Mouse (Mus musculus) urinary bladder, postnatal 4 days (tissue): ENCODE data around the gene Gm26558.

Experiments
- DNase-seq, 2 experiments: peaks; one replicate each; pipeline ENCODE4 v3.0.0; 2021 to 2022; ENCODE audit warnings: low spot score in 2 of 2

The Gm26558 gene

DNA sequence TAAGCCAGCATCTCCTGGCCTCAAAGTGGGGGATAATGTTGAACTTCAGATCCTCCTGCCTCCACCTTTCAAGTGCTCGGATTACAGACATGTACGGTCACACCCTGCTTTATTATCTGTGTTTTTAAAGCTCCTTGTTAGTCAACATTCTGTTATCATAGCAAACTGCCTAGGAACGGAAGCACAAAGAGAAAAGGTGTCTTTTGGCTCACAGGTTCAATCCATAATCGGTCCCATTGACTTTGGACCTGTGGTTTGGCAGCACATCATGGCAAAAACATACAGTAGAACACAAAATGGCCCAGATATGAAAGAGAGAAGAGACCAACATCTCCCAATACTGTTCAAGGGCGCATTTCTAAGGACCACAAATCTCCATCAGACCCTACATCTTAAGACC, 13.6 kb downstream of the Gm26558 start:
- no peak for DNase-seq

DNA sequence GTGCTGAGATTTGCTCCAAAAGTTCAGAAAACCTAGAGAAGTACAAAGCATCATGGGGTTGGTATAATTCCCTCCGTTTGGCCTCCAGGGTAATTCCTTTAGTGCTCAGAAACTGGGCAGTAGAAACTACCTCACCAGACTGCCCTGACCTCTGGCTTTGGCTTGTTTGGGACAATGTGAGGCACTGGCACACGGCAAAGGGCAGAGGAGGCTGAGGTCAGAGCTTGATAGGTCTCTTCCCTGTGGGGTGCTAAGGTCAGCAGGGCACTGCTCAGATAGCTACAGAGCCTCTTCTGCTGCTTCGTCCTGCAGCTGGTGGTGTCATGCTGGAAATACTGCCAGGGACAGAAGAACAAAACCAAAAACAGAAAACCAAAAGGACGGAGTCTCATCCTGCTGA, 14.2 kb downstream of the Gm26558 start:
- no peak for DNase-seq

DNA sequence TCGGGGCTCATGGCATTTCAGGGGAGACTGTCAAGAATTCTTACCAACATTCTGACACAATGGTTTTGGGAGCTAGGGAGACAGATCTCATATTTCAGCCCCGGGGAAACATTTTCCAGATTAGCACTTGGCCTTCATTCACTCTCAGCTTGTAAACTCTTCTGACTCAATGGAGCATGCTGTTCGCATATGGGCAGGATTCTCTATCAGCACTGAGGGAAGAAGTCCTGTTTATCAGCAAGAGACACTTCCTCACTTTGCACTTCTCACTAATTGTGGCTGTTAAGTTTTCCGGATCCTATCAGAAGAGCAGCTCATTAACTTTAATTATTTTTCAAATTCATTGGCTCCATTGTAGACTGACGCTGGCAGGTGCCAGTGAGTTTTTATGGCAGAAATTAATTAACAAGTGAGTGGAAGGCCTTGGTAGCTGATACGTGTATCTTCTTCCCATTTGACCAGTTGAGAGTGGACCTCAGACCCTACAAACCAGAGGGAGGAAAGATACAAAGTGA, 16.6 kb downstream of the Gm26558 start:
- no peak for DNase-seq

DNA sequence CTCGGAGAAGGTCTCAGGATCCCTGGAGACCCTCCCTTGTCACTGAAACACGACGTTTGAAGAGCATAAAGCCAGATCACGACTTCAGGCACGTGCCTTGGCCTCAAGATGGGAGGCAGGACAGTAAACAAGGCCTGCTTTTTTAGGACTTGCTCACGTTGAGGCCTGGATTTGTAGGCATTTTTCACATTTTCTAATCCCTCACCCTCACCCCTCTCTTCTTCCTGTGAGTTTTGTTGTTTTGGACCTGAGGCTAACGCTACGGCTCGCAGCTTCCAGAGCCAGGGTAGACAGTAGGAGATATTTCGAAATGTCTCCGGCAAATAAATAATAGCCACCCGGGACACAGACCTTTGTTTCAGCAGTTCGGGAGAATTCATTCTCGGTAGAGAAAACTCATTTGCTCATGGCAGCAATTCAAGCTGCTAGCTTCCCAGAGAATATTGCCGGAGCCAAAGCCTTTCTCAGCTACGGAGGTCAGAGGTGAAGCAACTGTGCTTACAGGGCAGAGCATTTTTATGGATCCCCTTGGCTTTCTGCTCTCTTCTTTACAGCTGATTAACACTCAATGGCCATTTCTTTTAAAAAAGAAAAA, 18.8 kb downstream of the Gm26558 start:
- no peak for DNase-seq

DNA sequence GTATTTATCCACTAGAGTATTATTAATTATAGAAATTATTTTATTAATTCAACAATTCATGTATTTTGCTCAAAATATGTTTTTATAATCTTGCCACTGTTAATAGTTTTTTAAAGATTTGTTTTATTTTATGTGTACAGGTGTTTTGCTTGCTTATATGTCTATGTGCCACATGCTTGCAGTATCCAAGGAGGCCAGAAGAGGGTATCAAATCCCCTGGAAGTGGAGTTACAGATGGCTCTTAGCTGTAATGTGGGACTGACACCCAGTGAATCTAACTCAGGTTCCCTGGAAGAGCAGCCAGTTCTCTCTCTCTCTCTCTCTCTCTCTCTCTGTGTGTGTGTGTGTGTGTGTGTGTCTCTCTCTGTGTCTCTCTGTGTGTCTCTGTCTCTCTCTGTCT, 20.9 kb downstream of the Gm26558 start:
- no peak for DNase-seq

DNA sequence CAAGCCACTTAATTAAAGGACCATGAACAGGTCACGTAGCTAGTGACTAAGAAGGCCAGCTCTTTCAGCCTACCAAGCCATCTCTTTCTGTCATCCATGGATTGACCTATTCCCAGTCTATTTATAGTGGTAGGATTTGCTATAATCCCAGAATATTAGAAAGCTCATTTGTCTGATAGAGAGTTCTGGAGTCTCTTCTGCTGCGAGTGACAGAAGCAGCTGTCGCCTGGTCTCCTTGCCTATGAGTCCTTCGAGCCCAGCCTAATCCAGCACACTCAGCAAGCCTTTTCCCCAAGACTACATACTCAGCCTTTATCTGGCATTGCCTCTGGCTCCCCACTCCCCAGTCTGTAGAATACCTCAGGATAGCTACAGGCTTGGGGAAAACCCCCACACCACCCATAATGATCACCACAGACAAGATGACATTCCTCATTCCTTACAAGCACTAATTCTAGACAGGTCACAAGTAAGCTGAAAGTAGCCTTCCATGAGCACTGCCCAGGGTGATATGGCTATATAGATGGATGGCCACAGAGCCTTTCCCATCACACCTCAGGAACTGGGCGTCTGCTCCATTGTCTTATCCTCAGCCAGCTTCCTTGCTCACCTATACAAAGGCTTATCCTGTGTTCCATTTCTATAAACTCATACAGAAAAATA, 27.7 kb downstream of the Gm26558 start:
- DNase-seq: no peak

DNA sequence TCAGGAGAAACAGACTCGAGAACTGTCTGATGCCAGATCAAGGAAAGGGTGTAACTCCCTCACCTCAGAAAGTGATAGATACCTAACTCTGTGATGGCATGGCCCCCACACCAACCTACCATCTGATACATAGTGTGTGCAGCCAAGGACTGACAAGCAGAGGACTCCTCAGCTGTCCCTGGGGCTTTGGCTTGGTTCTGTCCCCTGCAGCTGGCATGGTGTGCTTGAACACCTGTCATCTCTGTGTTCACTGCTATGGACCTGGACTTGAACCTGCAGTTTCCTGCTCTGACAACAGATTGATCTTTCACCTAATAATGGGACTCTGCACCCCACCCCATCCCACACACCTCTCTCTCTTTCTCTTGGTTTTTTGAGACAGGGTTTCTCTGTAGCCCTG, 29.5 kb downstream of the Gm26558 start:
- DNase-seq: no peak

DNA sequence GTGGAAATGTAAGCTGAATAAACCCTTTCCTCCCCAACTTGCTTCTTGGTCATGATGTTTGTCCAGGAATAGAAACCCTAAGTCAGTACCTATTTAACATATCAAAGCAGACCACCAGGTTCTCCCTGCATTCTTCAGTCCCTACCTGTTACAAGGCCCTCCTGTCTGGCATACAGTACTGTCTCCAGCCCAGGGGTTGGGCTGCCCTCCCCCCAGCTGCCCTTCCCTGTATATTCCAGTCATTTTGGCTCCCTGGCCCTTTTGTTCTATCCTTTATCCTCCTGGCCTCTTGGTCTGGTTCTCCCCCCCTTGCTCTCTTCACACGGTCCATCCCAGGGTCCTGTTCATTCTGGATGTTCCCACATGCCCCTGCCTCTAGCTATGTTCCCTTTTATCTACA, 30.6 kb downstream of the Gm26558 start:
- no peak for DNase-seq

DNA sequence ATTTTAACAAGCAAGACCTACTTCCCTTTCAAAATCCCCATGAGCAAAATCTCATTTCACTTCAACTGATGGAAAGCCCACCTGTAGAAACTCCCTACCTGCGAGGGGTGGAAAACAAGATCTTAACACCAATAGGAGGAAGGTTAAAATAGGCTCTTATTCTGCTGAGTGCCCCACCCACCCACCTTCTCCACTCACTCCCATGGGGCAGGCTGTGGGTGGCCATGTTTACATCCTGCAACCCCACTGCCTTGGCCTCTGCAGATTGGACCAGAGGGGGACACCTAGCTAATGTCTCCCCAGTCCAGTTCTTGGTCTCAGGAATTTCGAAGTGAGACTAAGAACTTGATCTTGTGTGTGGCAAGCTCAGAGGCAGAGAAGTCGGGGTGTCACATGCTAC, 32.0 kb downstream of the Gm26558 start:
- DNase-seq: no peak

DNA sequence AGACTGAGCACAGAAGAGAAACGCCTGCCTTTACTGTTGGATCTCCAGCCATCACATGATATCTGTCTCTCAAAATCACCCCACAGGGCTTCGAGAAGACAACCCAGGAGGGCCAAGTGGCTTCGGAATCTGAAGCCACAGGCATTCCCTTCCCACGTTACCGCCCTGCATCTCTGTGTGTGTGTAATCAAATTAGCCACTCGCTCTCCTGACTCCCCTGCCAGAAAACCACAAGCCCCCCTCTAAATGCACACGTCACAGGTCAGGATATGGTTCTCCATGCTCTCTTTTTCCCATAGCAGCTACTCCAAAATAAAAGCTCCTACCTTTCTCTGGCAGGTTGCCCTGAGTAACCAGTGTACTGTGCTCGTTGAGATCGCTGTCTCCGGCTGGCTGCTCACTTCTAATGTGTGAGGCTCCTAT, 32.6 kb downstream of the Gm26558 start:
- DNase-seq: no peak

DNA sequence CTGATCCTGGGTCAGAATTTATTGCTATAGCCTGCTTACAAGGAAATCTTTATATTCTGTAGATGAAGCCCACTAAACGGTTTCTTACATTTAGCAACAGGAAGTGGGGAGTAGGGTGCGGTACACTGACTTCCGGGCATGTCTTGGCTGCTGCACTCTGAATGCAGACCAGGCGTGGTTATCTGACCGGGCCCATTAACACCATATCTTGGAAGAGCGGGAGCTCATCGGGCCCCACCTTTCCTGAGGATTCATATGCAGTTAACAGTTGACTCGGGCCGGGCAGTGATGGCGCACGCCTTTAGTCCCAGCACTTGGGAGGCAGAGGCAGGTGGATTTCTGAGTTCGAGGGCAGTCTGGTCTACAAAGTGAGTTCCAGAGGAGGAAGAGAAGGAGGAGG, 33.5 kb downstream of the Gm26558 start:
- DNase-seq: no peak

DNA sequence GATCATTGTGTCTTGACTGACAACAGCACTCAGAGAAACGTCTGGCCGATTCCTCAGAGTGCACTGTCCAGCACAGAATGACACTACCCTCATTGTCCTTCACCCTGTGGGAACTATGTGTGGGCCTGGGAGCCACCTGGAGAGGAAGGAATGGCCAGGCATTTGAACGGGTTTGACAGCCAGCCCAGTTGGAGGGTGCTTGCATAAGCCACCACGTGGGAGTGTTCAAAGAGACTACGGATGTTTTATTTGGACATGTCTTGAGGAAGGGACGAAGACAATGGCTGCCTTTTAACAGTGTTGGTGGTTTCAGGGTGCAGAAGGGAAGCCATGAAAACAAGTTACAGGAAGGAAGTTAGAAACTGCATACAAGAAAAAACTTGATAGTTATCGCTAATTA, 36.1 kb downstream of the Gm26558 start:
- DNase-seq: no peak

DNA sequence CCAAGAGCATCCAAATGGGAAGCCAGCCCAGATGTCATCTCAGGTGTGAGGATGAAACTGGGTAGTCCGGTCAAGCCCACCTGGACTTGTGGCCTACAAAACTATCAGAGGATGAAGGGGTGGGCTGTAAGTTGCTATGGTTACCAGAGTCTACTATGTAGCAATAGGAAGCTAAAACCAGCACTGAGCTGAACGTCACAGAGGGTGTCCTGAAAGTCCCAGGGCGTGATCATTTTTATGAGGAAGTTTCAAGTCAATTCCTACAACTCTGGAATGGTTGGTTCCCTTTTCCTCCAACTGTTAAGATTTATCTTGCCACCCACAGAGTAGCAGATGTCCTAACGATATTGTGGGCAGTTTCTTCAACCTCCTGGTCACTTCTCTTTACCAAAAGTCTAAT, 39.7 kb downstream of the Gm26558 start:
- no peak for DNase-seq

DNA sequence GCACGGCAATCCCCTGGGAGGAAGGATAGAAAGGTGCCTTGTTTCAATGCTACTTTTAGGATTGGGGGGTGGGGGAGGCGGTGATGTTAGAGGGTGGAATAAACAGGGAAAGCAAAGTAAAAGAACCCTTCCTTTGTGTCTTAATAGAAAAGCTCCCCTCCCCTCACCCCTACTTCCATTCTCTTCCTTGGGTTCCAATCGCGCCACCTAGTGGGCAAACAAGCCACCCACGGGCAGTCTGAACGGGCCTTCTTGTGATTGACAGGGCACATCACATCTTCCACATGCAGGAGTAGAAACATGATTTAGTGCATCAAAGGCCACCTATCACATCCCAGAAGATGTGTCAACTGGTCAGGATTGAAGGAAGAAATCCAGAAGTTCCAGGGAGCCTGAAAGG, 41.7 kb downstream of the Gm26558 start:
- DNase-seq: no peak

DNA sequence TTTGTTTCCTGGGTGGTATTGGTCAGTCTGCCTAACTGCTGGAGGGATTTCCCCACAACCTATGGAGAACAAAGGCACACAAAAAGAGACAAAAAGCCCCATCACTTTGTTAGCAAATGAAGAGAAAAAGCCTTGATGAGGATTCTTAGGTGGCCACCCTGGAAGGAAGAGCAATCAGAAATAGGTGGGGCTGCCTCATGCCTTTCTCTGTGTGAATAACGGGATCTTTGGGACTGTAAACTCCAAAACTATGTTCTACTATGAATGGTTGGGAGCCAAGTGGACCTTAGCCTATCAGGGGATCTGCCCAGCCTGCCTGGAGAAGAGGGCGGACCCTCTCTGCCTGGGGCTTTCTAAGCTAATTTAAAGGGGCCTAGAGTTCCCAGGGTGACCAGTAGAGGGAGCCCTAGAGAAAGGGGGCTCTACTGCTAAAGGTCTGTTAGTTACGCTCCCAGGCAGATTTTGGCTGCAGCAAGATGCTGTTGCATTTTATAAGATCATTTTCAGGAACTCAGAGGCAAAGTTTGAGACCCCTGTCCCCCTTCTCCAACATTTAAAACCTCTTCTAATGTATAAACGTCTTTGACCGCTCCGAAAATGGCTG, 42.6 kb downstream of the Gm26558 start:
- DNase-seq: no peak

DNA sequence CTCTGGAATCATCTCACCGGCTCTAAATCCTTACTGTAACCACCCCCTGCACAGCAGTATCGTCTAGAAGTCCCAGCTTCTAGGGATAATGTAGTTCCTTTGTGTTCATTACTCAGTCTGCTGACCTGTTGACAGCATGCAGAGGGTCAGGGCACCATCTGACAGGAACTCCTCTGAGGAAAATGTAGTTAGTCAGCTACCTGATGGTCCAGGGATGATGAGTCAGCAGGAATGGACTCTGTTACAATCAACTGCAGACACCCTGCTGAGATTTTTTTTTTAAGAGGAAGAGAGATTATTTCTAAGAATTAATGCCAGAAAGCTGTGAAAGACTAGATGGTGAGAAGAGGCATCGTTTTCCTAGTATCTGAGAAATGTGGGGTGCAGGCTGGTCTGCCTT, 45.3 kb downstream of the Gm26558 start:
- DNase-seq: no peak

DNA sequence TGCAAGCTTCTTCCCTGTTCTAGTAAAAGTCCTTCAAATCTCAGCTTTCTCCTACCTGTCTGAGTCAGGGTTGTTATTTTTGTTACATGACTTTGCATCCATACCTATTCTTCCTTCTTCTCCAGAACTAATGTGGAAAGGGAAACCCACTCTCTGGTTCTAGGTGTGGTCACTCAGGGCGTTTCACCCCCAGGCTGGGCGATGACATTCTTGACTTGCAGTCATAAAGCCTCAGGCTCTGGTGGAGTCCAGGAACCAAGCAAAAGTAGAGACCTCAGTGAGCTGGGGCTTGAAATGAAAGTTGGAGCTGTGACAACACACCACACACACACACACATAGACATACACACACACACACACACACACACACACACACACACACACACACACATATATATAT, 45.8 kb downstream of the Gm26558 start:
- DNase-seq: no peak

DNA sequence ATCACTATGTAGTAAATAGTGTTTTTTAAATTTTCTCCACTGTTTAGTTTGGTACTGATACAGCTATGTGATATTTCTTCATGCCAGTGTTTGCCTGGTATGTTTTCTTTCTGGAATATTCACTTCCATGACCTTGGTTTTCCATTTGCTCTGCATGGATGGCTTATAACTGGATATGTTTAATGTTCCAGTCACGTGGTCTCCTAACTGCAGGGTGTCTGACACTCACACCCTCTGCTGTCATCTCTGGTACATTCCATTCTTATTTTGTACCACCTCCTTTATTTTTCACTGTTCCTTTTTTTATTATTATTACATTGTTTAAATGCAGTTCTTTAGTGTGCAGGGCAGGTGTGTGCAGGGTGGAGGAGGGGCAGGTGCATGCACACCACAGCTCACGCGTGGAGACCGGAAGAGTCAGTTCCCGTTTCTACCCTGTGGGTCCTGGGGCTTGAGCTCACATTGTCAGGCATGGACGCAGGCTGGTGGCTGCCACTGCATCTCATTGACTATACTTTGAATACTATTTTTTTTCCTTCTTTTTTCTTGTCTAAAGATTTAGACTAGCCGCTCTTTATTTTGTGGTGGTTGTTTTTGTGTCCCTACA, 47.1 kb downstream of the Gm26558 start:
- DNase-seq: no peak
